Mouse (Mus musculus) kidney, postnatal 0 days (tissue): ENCODE data around the gene Comp. TPM values are rescaled to one million over a fixed set of nuclear protein-coding genes. Genes with fewer than 3 reads are reported as not detected.

Experiments
- ATAC-seq: fragments of 200-750 bp; cut with Nextera tagmentation; replicated peaks from 2 replicates; pipeline ENCODE4 v1.8.0; 2017; ENCODE audit warnings: low read depth, moderate number of reproducible peaks, moderate TSS enrichment, moderate library complexity; ENCODE audit not compliant: low FRiP score
- DNase-seq: peaks from one replicate; pipeline ENCODE4 v3.0.0-alpha.2; 2016; ENCODE audit warnings: low spot score
- H3K27ac ChIP-seq: fragments of 300-500 bp; sonication (generic); 2 replicates; pipeline ENCODE4 v1.5.1; 2014; ENCODE audit warnings: mild to moderate bottlenecking
- H3K27me3 ChIP-seq: fragments of 300-500 bp; sonication (generic); 2 replicates; pipeline ENCODE4 v1.6.1; 2014; ENCODE audit warnings: low read length, mixed read lengths; ENCODE audit not compliant: insufficient read depth
- H3K36me3 ChIP-seq: fragments of 300-500 bp; sonication (generic); 2 replicates; pipeline ENCODE4 v1.6.1; 2014; ENCODE audit warnings: low read length, mixed read lengths; ENCODE audit not compliant: insufficient read depth
- H3K4me1 ChIP-seq: fragments of 300-500 bp; sonication (generic); replicated peaks from 2 replicates; pipeline ENCODE4 v1.6.1; 2014; ENCODE audit warnings: antibody characterized with exemption, low read length, mixed read lengths; ENCODE audit not compliant: insufficient read depth
- H3K4me2 ChIP-seq: fragments of 300-500 bp; sonication (generic); 2 replicates; pipeline ENCODE4 v1.6.1; 2014; ENCODE audit warnings: mild to moderate bottlenecking, low read length, moderate library complexity, mixed read lengths
- H3K4me3 ChIP-seq: fragments of 300-500 bp; sonication (generic); replicated peaks from 2 replicates; pipeline ENCODE4 v1.5.1; 2014; ENCODE audit warnings: low read depth, low read length
- H3K9ac ChIP-seq: fragments of 300-500 bp; sonication (generic); 2 replicates; pipeline ENCODE4 v1.6.1; 2014; ENCODE audit warnings: low read depth, low read length
- H3K9me3 ChIP-seq: fragments of 300-500 bp; sonication (generic); replicated peaks from 2 replicates; pipeline ENCODE4 v1.6.1; 2016; ENCODE audit warnings: low read length, inconsistent platforms, mixed read lengths
- CTCF ChIP-seq: IDR thresholded peaks from 2 replicates; pipeline ENCODE4 v1.5.1; 2016; ENCODE audit warnings: antibody characterized with exemption, low read depth, mild to moderate bottlenecking, moderate library complexity
- WGBS: fragments of 180-500 bp; shearing (Covaris S2); extraction: QIAGEN DNeasy Blood & Tissue Kit; methylation state at CpG from one replicate; pipeline ENCODE4 v1.1.7; 2014; 5-methylcytosine and 5-hydroxymethylcytosine counted together
- polyA plus RNA-seq: library from polyadenylated mRNA; unstranded; fragments of >200 nt; fragmentation: Nextera tagmentation; extraction: Ambion mirVana; gene quantifications from 2 replicates; pipeline ENCODE4 v1.2.1, GENCODE M21; 2015

The Comp gene
- polyA plus RNA-seq, 1 experiment from 2014 or later = 0.28 TPM

DNA sequence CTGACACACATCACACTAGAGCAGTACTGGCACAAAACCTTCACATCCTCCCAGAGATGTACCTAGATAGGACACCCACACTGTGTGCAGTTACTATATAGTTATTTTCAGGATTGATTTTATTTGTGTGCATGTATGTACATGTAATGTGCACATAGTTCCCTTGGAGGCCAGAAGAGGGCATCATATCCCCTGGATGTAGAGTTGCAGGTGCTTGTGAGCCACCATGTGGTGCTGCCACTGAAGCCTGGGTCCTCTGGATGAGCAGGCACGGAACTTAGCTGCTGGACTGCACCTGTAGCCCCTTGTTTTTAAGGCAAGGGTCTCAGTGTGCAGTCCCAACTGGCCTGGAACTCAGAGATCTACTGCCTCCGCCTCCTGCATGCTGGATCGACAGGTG is 30.9 kb downstream of the Comp start:
- WGBS = 97% methylated on average over 3 of the region's 3 CpGs

DNA sequence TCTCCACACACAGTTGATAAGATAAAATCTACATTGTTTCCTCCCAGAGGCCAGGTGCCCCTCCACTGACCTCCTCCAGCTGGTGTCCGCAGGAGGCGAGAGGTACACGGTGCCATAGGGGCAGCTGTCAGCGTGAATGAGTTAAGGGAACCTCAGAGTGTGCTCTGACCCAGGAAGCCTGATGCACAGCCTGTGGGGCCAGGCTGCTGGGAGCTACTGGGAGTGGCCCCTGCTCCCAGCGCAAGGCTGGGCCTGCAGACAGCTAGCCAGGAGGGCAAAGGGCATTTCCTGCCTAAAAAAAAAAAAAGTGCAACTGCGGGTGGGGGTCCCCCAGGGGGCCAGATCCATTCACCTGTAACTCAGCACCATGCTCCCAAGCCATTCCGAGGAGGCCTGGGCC is 31.8 kb downstream of the Comp start:
- Histone ChIP-seq H3K4me2 (no peak overlapping the region), H3K36me3 (peaks cover 2% of the 10 kb centered on the region; the same call in 1 of the 2 replicates), H3K27ac (no peak overlapping the region), H3K4me1 (no peaks in the 10 kb centered on the region; the same call in none of the 2 replicates), H3K9ac (no peak overlapping the region), H3K27me3 (no peaks in the 10 kb centered on the region), H3K9me3 (no peaks in the 10 kb centered on the region), H3K4me3 (no peak overlapping the region)
- 14% methylated on average over 7 of the region's 7 CpGs for WGBS
- no peak for DNase-seq
- no peak for TF ChIP-seq CTCF
- no peak for ATAC-seq

More for the DNA sequence above, 30.9 kb downstream of the Comp start:
- ATAC-seq = no peak
- H3K27me3 ChIP-seq = no peaks in the 10 kb centered on the region
- H3K9ac ChIP-seq = no peak overlapping the region
- peak; percentile 27; the same call in 1 of the 2 replicates for TF ChIP-seq CTCF
- no peak overlapping the region for H3K4me3 ChIP-seq
- no peak for DNase-seq
- no peaks in the 10 kb centered on the region; the same call in none of the 2 replicates for H3K4me1 ChIP-seq
- no peaks in the 10 kb centered on the region for H3K9me3 ChIP-seq
- peaks cover 4% of the 10 kb centered on the region; the same call in 1 of the 2 replicates for H3K36me3 ChIP-seq
- H3K4me2 ChIP-seq = no peak overlapping the region
- no peak overlapping the region for H3K27ac ChIP-seq

DNA sequence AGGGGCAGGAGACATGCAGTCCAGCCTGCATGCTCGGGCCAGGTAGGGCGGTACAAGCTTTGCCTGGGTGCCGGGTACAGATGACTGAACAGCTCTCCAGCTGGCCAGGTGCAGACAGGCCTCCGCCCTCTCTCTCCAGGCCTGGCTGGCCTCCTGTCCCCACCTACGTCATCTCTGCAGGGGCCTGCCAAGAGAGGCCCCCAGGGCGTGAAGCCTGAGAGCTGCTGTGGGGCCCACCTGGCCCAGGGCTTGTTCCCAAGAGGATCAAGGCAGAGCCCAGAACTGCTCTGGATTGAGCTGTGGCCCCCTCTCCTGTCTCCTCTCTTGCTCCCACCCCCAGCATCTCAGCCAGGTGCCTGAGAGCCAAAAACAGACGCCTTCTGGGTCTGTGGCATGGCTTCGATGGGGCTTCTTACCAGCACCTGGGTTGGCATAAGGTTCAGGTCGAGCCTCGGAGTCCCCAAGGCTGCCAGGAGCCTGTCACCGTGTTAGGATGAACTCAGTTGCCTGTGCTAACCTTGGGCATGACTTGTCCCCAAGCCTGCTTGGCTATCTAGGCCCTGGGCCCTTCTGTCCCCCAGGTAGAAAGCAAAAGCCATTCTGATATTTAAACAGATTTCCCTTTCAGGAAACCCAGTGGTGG is 33.2 kb downstream of the Comp start:
- H3K36me3 ChIP-seq = no peaks in the 10 kb centered on the region
- H3K9ac ChIP-seq = no peak overlapping the region
- H3K27me3 ChIP-seq = no peaks in the 10 kb centered on the region
- H3K4me3 ChIP-seq = no peak overlapping the region
- H3K27ac ChIP-seq = no peak overlapping the region
- H3K4me1 ChIP-seq = no peaks in the 10 kb centered on the region; the same call in none of the 2 replicates
- DNase-seq (peak; percentile 37), ATAC-seq (peak; percentile 80)
- no peak overlapping the region for H3K4me2 ChIP-seq
- TF ChIP-seq CTCF = no peak
- 72% methylated on average over 11 of the region's 11 CpGs for WGBS
- no peaks in the 10 kb centered on the region for H3K9me3 ChIP-seq

DNA sequence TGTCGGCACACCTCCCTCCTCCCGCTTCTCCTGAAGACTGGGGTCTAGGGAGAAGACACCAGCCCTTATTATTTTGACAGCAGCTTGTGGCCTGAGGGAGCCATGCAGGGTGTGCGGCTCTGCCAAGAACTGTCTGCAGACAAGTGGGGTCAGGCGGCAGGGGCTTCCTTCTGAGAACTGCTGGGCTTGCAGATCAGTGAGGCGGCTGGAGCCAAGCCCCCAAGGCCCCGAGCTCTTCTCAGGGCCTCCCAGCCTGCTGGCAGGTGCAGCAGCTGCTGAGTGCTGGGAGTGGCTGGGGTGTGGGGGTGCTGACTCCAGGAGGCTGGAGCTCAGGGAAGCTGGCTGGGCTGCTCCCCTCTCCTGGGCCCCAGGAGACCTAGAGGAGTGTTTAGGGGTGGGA is 34.9 kb downstream of the Comp start:
- H3K9ac ChIP-seq = 0 out of 2 replicates have a peak overlapping the region, but pooled peaks have one; percentile 8
- H3K27ac ChIP-seq = 0 out of 2 replicates have a peak overlapping the region, but pooled peaks have one; percentile 19
- H3K9me3 ChIP-seq = no peaks in the 10 kb centered on the region
- no peaks in the 10 kb centered on the region for H3K36me3 ChIP-seq
- no peak for TF ChIP-seq CTCF
- no peak overlapping the region for H3K4me3 ChIP-seq
- WGBS = 43% methylated on average over 6 of the region's 6 CpGs
- no peak overlapping the region for H3K4me2 ChIP-seq
- no peak for DNase-seq
- H3K27me3 ChIP-seq = no peaks in the 10 kb centered on the region
- no peaks in the 10 kb centered on the region; the same call in none of the 2 replicates for H3K4me1 ChIP-seq
- no peak for ATAC-seq

DNA sequence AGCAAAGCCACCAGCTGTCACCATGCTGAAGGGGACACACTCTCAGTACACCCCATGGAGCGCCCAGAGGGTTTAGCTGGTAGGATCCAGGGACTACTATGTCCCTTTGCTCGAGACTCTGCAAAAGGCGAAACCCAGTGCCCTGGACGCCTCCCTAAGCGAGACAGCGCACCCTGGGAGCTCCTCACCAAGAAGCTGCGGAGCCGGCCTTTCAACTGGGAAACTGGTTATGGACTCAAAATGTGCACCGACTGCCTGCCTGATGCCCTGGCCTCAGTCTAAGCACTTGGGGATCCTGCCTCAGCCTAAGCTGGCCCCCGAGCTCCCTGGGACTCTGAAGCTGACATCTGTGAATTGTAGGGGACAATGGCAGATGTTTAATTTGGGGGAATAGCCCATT is 35.7 kb downstream of the Comp start:
- no peaks in the 10 kb centered on the region for H3K36me3 ChIP-seq
- TF ChIP-seq CTCF = no peak
- H3K4me3 ChIP-seq = no peak overlapping the region
- H3K4me2 ChIP-seq = no peak overlapping the region
- H3K9me3 ChIP-seq = no peaks in the 10 kb centered on the region
- peak overlapping the region; percentile 19; the same call in 1 of the 2 replicates for H3K27ac ChIP-seq
- no peak for ATAC-seq
- H3K9ac ChIP-seq = no peak overlapping the region
- 85% methylated on average over 10 of the region's 10 CpGs for WGBS
- H3K27me3 ChIP-seq = no peaks in the 10 kb centered on the region
- H3K4me1 ChIP-seq = no peaks in the 10 kb centered on the region; the same call in none of the 2 replicates
- DNase-seq = no peak

DNA sequence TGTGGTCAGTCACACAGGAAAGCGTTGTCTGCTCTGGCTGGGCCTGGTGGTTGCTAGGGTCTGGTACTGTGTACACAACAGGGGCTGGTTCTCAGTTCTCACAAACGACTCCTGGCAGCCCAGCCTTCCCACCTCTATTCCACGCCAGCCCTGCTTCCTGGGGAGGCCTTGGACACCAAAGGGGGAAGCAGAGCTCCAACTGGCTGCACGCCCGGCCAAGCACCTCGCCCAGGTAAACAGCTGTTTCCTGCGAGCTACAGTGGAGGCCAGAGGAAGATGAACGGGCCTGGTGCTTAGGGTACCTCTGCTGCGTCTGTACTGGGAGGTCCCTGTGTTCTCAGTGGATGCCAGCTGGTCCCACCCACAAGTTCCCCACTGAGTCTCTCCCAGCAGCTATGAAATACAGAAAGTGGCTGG is 36.1 kb downstream of the Comp start:
- H3K4me1 ChIP-seq = no peaks in the 10 kb centered on the region; the same call in none of the 2 replicates
- DNase-seq = no peak
- H3K4me3 ChIP-seq = no peak overlapping the region
- no peak overlapping the region for H3K4me2 ChIP-seq
- WGBS = 41% methylated on average over 9 of the region's 9 CpGs
- TF ChIP-seq CTCF = no peak
- H3K27ac ChIP-seq = peak overlapping the region; percentile 19; the same call in 1 of the 2 replicates
- H3K36me3 ChIP-seq = no peaks in the 10 kb centered on the region
- no peak overlapping the region for H3K9ac ChIP-seq
- no peak for ATAC-seq
- no peaks in the 10 kb centered on the region for H3K27me3 ChIP-seq
- H3K9me3 ChIP-seq = no peaks in the 10 kb centered on the region
